Mouse (Mus musculus): ENCODE data around the gene E130309D02Rik. TPM values are rescaled to one million over a fixed set of nuclear protein-coding genes. Genes with fewer than 3 reads are reported as not detected.

The E130309D02Rik gene
- polyA plus RNA-seq, 1 experiment from 2014 or later = 15.7 TPM

DNA sequence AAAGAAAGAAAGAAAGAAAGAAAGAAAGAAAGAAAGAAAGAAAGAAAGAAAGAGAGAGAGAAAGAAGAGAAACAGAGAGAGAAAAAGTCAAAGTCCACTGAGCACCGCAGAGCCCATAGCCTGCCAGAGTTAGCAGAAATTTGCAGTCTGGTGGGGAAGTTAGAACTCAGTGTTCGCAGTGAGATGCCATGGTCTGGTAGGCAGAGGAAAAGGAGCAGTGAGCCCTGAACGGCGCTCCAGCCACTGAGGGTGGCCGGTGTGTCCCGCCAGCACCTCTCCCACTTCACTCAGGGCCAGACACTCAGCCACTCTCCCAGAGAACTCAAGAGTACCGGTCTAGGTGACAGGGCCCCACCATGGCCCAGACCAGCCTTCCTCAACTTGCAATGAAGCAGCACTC lies 10.9 kb downstream of the E130309D02Rik start:
- no peaks in the 10 kb centered on the region for H3K27me3 ChIP-seq (ENCODE audit: control insufficient read depth, insufficient read depth, low read length)
- H3K36me3 ChIP-seq (ENCODE audit: control insufficient read depth, insufficient read depth, low read length) = peaks cover 32% of the 10 kb centered on the region
- TF ChIP-seq EP300 (optimal IDR thresholded peaks at IDR 0.05) (no peak), CTCF (IDR thresholded peaks at IDR 0.05; ENCODE audit: low read depth) (no peak)
- no peaks in the 10 kb centered on the region for H3K4me1 ChIP-seq (replicated peaks; ENCODE audit: control insufficient read depth, insufficient read depth)
- no peak for DNase-seq (ENCODE audit: low spot score)
- H3K9me3 ChIP-seq (ENCODE audit: control insufficient read depth, low read length) = no peaks in the 10 kb centered on the region
- no peak overlapping the region for H3K4me2 ChIP-seq (replicated peaks; ENCODE audit: low read depth)
- no peak overlapping the region for H3K4me3 ChIP-seq (ENCODE audit: low read depth, low read length)
- 88% methylated on average over 7 of the region's 7 CpGs for WGBS
- H3K9ac ChIP-seq (ENCODE audit: low read length) = no peak overlapping the region
- no peak overlapping the region for H3K27ac ChIP-seq (replicated peaks)
- ATAC-seq (ENCODE audit: low FRiP score, low TSS enrichment) = no peak

DNA sequence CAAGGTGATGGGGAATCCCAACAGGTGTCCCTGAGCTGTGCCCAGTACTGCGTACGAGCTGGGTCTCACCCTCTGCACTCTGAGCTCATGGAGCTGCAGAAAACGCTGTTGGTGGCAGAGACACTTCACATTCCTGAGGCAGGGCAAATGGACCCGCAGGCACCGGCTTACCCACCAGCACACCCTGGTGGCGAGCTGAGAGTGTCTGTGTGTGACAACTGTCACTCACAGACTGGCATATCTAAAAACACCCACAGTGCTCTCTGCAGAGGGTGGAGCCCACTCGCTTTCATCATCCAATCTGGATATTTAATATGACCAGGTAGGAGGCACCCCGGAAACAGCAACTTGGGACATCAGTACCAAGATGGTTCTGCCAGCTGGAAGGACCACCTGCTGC lies 13.9 kb downstream of the E130309D02Rik start:
- ATAC-seq (ENCODE audit: low FRiP score, low TSS enrichment) (no peak), DNase-seq (ENCODE audit: low spot score) (no peak)
- no peaks in the 10 kb centered on the region for H3K4me1 ChIP-seq (replicated peaks; ENCODE audit: control insufficient read depth, insufficient read depth)
- H3K27me3 ChIP-seq (ENCODE audit: control insufficient read depth, insufficient read depth, low read length) = no peaks in the 10 kb centered on the region
- H3K4me2 ChIP-seq (replicated peaks; ENCODE audit: low read depth) = no peak overlapping the region
- peaks cover 14% of the 10 kb centered on the region for H3K36me3 ChIP-seq (ENCODE audit: control insufficient read depth, insufficient read depth, low read length)
- H3K4me3 ChIP-seq (ENCODE audit: low read depth, low read length) = no peak overlapping the region
- 76% methylated on average over 8 of the region's 8 CpGs for WGBS
- no peak overlapping the region for H3K27ac ChIP-seq (replicated peaks)
- TF ChIP-seq CTCF (IDR thresholded peaks at IDR 0.05; ENCODE audit: low read depth) = peak; percentile 55
- no peak for TF ChIP-seq EP300 (optimal IDR thresholded peaks at IDR 0.05)
- no peak overlapping the region for H3K9ac ChIP-seq (ENCODE audit: low read length)
- H3K9me3 ChIP-seq (ENCODE audit: control insufficient read depth, low read length) = no peaks in the 10 kb centered on the region

DNA sequence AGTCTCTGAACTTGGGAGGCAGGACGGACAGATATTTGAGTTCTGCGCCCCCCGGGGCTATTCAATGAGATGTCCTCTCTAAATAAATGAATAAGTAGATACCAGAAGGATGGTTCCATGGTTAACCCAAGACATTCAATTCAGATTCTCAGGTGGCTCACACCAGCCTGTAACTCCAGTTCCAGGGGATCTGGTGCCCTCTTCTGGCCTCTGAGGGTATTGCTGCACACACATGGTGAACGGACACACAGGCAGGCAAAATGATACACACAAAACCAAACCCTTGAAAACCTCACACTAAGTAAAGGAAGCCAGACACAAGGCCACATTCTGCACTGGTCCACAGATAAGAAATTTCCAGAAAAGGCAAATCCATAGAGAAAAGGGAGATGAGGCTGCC lies 15.5 kb downstream of the E130309D02Rik start:
- DNase-seq (ENCODE audit: low spot score) (peak; percentile 67), ATAC-seq (ENCODE audit: low FRiP score, low TSS enrichment) (no peak)
- Histone ChIP-seq H3K36me3 (ENCODE audit: control insufficient read depth, insufficient read depth, low read length) (peaks cover 14% of the 10 kb centered on the region), H3K27ac (replicated peaks) (no peak overlapping the region), H3K4me1 (replicated peaks; ENCODE audit: control insufficient read depth, insufficient read depth) (no peaks in the 10 kb centered on the region), H3K9ac (ENCODE audit: low read length) (no peak overlapping the region), H3K4me3 (ENCODE audit: low read depth, low read length) (no peak overlapping the region), H3K27me3 (ENCODE audit: control insufficient read depth, insufficient read depth, low read length) (no peaks in the 10 kb centered on the region), H3K9me3 (ENCODE audit: control insufficient read depth, low read length) (no peaks in the 10 kb centered on the region), H3K4me2 (replicated peaks; ENCODE audit: low read depth) (no peak overlapping the region)
- WGBS = 92% methylated on average over 4 of the region's 4 CpGs
- TF ChIP-seq CTCF (IDR thresholded peaks at IDR 0.05; ENCODE audit: low read depth) = peak; percentile 83
- no peak for TF ChIP-seq EP300 (optimal IDR thresholded peaks at IDR 0.05)

DNA sequence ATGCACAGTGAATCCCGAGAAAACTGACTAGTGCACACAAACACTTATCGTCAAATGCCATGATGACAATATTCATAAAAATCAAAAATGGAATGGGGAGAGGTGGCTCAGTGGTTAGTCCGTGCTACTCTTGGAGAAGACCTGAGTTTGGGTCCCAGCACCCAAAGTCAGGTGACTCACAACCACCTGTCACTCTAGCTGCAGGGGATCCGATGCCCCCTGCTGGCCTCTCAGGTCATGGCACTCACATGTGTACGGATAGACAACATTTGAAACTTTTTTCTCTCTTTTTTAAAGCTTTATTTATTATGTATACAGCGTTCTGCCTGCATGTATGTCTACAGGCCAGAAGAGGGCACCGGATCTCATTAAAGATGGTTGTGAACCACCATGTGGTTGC lies 16.8 kb downstream of the E130309D02Rik start:
- DNase-seq (ENCODE audit: low spot score) (no peak), ATAC-seq (ENCODE audit: low FRiP score, low TSS enrichment) (no peak)
- 0 out of 2 replicates have a peak, but pooled peaks cover 4% of the 10 kb centered on the region for H3K4me1 ChIP-seq (replicated peaks; ENCODE audit: control insufficient read depth, insufficient read depth)
- no peak overlapping the region for H3K9ac ChIP-seq (ENCODE audit: low read length)
- WGBS = 93% methylated on average over 7 of the region's 7 CpGs
- no peaks in the 10 kb centered on the region for H3K9me3 ChIP-seq (ENCODE audit: control insufficient read depth, low read length)
- TF ChIP-seq EP300 (optimal IDR thresholded peaks at IDR 0.05) (no peak), CTCF (IDR thresholded peaks at IDR 0.05; ENCODE audit: low read depth) (peak; percentile 50)
- peaks cover 1% of the 10 kb centered on the region; the same call in 1 of the 2 replicates for H3K27me3 ChIP-seq (ENCODE audit: control insufficient read depth, insufficient read depth, low read length)
- H3K36me3 ChIP-seq (ENCODE audit: control insufficient read depth, insufficient read depth, low read length) = peaks cover 11% of the 10 kb centered on the region
- no peak overlapping the region for H3K4me3 ChIP-seq (ENCODE audit: low read depth, low read length)
- no peak overlapping the region for H3K27ac ChIP-seq (replicated peaks)
- H3K4me2 ChIP-seq (replicated peaks; ENCODE audit: low read depth) = no peak overlapping the region

DNA sequence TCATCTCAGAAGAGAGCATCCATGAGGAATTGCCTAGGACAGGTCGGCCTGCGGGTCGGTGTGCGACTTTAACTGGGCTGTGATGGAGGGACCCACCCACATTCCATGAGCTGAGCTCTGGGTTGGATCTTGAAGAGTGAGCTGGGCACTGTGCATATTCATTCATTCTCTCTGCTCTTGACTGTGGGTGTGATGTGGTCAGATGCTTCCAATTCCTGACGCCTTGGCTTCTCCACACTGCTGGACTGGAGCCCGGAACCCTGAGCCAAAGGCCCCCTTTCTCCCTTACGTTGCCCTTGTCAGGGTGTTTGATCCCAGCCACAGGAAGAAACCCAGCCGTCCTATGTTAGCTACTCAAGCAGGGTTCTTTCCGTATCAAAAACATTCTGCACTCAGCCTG lies 17.2 kb downstream of the E130309D02Rik start:
- 78% methylated on average over 9 of the region's 9 CpGs for WGBS
- Histone ChIP-seq H3K4me2 (replicated peaks; ENCODE audit: low read depth) (no peak overlapping the region), H3K9me3 (ENCODE audit: control insufficient read depth, low read length) (no peaks in the 10 kb centered on the region), H3K27me3 (ENCODE audit: control insufficient read depth, insufficient read depth, low read length) (peaks cover 3% of the 10 kb centered on the region; the same call in 1 of the 2 replicates), H3K4me1 (replicated peaks; ENCODE audit: control insufficient read depth, insufficient read depth) (0 out of 2 replicates have a peak, but pooled peaks cover 5% of the 10 kb centered on the region), H3K4me3 (ENCODE audit: low read depth, low read length) (no peak overlapping the region), H3K27ac (replicated peaks) (no peak overlapping the region), H3K9ac (ENCODE audit: low read length) (no peak overlapping the region), H3K36me3 (ENCODE audit: control insufficient read depth, insufficient read depth, low read length) (peaks cover 11% of the 10 kb centered on the region)
- no peak for DNase-seq (ENCODE audit: low spot score)
- TF ChIP-seq EP300 (optimal IDR thresholded peaks at IDR 0.05) (no peak), CTCF (IDR thresholded peaks at IDR 0.05; ENCODE audit: low read depth) (no peak)
- ATAC-seq (ENCODE audit: low FRiP score, low TSS enrichment) = no peak

DNA sequence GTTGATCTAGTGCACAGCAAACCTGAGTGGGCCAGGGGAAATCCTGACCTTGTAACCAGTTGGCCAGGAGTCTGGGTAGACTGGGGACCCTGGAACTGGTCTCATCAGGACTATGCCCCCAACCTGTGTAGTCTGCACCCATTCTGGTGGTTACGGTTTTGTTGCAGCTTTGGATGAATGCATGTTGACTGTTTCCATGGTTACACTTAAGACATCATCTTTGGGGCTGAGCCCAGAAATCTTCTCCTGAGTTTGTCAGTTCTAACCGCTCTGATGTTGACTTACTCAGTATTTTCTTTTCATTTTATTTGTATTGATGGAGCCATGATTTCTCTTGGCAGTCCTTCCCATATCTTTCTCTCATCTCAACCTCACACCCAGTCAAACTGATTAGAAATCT lies 19.8 kb downstream of the E130309D02Rik start:
- 58% methylated on average over 2 of the region's 2 CpGs for WGBS
- peaks cover 5% of the 10 kb centered on the region; the same call in 1 of the 2 replicates for H3K27me3 ChIP-seq (ENCODE audit: control insufficient read depth, insufficient read depth, low read length)

More for the DNA sequence above, 19.8 kb downstream of the E130309D02Rik start:
- no peak for ATAC-seq (ENCODE audit: low FRiP score, low TSS enrichment)
- H3K4me1 ChIP-seq (replicated peaks; ENCODE audit: control insufficient read depth, insufficient read depth) = 0 out of 2 replicates have a peak, but pooled peaks cover 5% of the 10 kb centered on the region
- peaks cover 5% of the 10 kb centered on the region; the same call in 1 of the 2 replicates for H3K36me3 ChIP-seq (ENCODE audit: control insufficient read depth, insufficient read depth, low read length)
- H3K4me2 ChIP-seq (replicated peaks; ENCODE audit: low read depth) = no peak overlapping the region
- DNase-seq (ENCODE audit: low spot score) = no peak
- no peak overlapping the region for H3K9ac ChIP-seq (ENCODE audit: low read length)
- H3K4me3 ChIP-seq (ENCODE audit: low read depth, low read length) = no peak overlapping the region
- H3K27ac ChIP-seq (replicated peaks) = no peak overlapping the region
- H3K9me3 ChIP-seq (ENCODE audit: control insufficient read depth, low read length) = no peaks in the 10 kb centered on the region
- TF ChIP-seq EP300 (optimal IDR thresholded peaks at IDR 0.05) (no peak), CTCF (IDR thresholded peaks at IDR 0.05; ENCODE audit: low read depth) (no peak)

Data from stomach, postnatal 0 days (tissue).